Mouse (Mus musculus) bone marrow, adult 2 months (tissue): ENCODE measurements around the gene Mxi1.

ENCODE experiments used
- CTCF ChIP-seq: fragments of 200-500 bp; IDR thresholded peaks from 2 replicates; pipeline ENCODE4 v1.5.1; 2011; ENCODE audit warnings: low read length, control low read depth; ENCODE audit not compliant: control insufficient read depth, insufficient read depth
- POLR2A ChIP-seq: fragments of 200-500 bp; IDR thresholded peaks from 2 replicates; pipeline ENCODE4 v1.6.1; 2011; ENCODE audit warnings: low read depth, mild to moderate bottlenecking, control low read depth, low read length, borderline replicate concordance; ENCODE audit not compliant: control insufficient read depth

- no peak for TF ChIP-seq CTCF
- TF ChIP-seq POLR2A, result no peak
These were observed 84.2 kb downstream of the Mxi1 start for GRCm38 (mm10) chr19:53394552-53394951.
